Mouse (Mus musculus) small intestine, adult 2 months (tissue): Measurements from ENCODE around the gene Vrtn. TPM values are rescaled to one million over a fixed set of nuclear protein-coding genes. Genes with fewer than 3 reads are reported as not detected.

Experiments
- H3K27ac ChIP-seq: fragments of 200-500 bp; 2 replicates; pipeline ENCODE4 v1.5.1; 2012; ENCODE audit warnings: low read depth, low read length, control low read depth, inconsistent platforms; ENCODE audit not compliant: insufficient read depth
- H3K27me3 ChIP-seq: fragments of 200-500 bp; 2 replicates; pipeline ENCODE4 v1.6.1; 2012; ENCODE audit warnings: mild to moderate bottlenecking, moderate library complexity, low read length, inconsistent platforms; ENCODE audit not compliant: control insufficient read depth, insufficient read depth
- H3K36me3 ChIP-seq: fragments of 200-500 bp; 2 replicates; pipeline ENCODE4 v1.6.1; 2012; ENCODE audit warnings: mild to moderate bottlenecking, low read length, control low read depth, inconsistent platforms; ENCODE audit not compliant: control insufficient read depth, insufficient read depth
- H3K4me1 ChIP-seq: fragments of 200-500 bp; 2 replicates; pipeline ENCODE4 v1.6.1; 2012; ENCODE audit warnings: low read length, inconsistent platforms, mixed read lengths; ENCODE audit not compliant: control insufficient read depth, insufficient read depth, insufficient read length
- H3K4me3 ChIP-seq: fragments of 200-500 bp; 2 replicates; pipeline ENCODE4 v1.5.1; 2012; ENCODE audit warnings: low read depth, mild to moderate bottlenecking, control low read depth, inconsistent platforms, low read length, moderate library complexity
- CTCF ChIP-seq: fragments of 200-500 bp; IDR thresholded peaks from 2 replicates; pipeline ENCODE4 v1.5.1; 2012; ENCODE audit warnings: low read depth, mild to moderate bottlenecking, control low read depth, inconsistent platforms, low read length, moderate library complexity, mixed read lengths; ENCODE audit not compliant: insufficient replicate concordance, insufficient read length; ENCODE audit errors: extremely low read depth
- POLR2A ChIP-seq: fragments of 200-500 bp; IDR thresholded peaks from 2 replicates; pipeline ENCODE4 v1.6.1; 2012; ENCODE audit warnings: low read depth, mild to moderate bottlenecking, control low read depth, inconsistent platforms, low read length, moderate library complexity
- WGBS: fragments of 180-500 bp; shearing (Covaris S2); methylation state at CpG from one replicate; pipeline ENCODE4 v1.1.7; 2018; 5-methylcytosine and 5-hydroxymethylcytosine counted together
- polyA plus RNA-seq: library from polyadenylated mRNA; depleted of rRNA; stranded (reverse); fragments of >200 nt; gene quantifications from 2 replicates; pipeline ENCODE4 v1.2.3, GENCODE M21; 2012; rRNA removed

The Vrtn gene
- not detected in 2 replicates for polyA plus RNA-seq

- no peaks in the 10 kb centered on the region for H3K36me3 ChIP-seq
- H3K27ac ChIP-seq: no peak within 1 kb of the TSS
- no peaks in the 10 kb centered on the region for H3K4me1 ChIP-seq
- TF ChIP-seq POLR2A (no peak), CTCF (no peak)
- no peak within 1 kb of the TSS for H3K4me3 ChIP-seq
- WGBS: 17% methylated on average over 9 of the region's 9 CpGs
- peaks cover 37% of the 10 kb centered on the region for H3K27me3 ChIP-seq
Measured at GRCm38 (mm10) chr12:84640654-84641053, at the start of gene Vrtn. TSS of gene Vrtn (plus strand) at chr12:84641019.

GRCm38 (mm10) chr12:84598324-84598723 is 42.5 kb upstream of the Vrtn start:
- Histone ChIP-seq H3K36me3 (peaks cover 14% of the 10 kb centered on the region), H3K4me1 (no peaks in the 10 kb centered on the region), H3K4me3 (no peak overlapping the region), H3K27ac (no peak overlapping the region), H3K27me3 (no peaks in the 10 kb centered on the region)
- 28% methylated on average over 8 of the region's 8 CpGs for WGBS
- TF ChIP-seq CTCF: no peak

- 84% methylated on average over 6 of the region's 7 CpGs for WGBS
- H3K27me3 ChIP-seq: no peaks in the 10 kb centered on the region
- no peaks in the 10 kb centered on the region for H3K4me1 ChIP-seq
- no peak overlapping the region for H3K4me3 ChIP-seq
- H3K27ac ChIP-seq: no peak overlapping the region
- TF ChIP-seq CTCF (no peak), POLR2A (no peak)
- H3K36me3 ChIP-seq: peaks cover 44% of the 10 kb centered on the region
Measured at GRCm38 (mm10) chr12:84604001-84604400, 36.8 kb upstream of the Vrtn start.

- Histone ChIP-seq H3K4me1 (no peaks in the 10 kb centered on the region), H3K27ac (no peak overlapping the region), H3K27me3 (no peaks in the 10 kb centered on the region), H3K36me3 (peaks cover 44% of the 10 kb centered on the region), H3K4me3 (no peak overlapping the region)
- WGBS: 83% methylated on average over 7 of the region's 7 CpGs
- TF ChIP-seq CTCF (peak; percentile 39; the same call in 1 of the 2 replicates), POLR2A (no peak)
Measured at GRCm38 (mm10) chr12:84605860-84606259, 35.0 kb upstream of the Vrtn start.

- no peak overlapping the region for H3K27ac ChIP-seq
- 90% methylated on average over 10 of the region's 10 CpGs for WGBS
- TF ChIP-seq CTCF: no peak
- no peak for TF ChIP-seq POLR2A
Measured at GRCm38 (mm10) chr12:84611718-84612117, 29.1 kb upstream of the Vrtn start.

GRCm38 (mm10) chr12:84612518-84612917 is 28.3 kb upstream of the Vrtn start:
- Histone ChIP-seq H3K4me3 (no peak overlapping the region), H3K36me3 (peaks cover 6% of the 10 kb centered on the region), H3K4me1 (peaks cover 12% of the 10 kb centered on the region; the same call in 1 of the 2 replicates), H3K27me3 (no peaks in the 10 kb centered on the region), H3K27ac (no peak overlapping the region)
- 43% methylated on average over 8 of the region's 8 CpGs for WGBS
- TF ChIP-seq CTCF (no peak), POLR2A (no peak)

More at GRCm38 (mm10) chr12:84611718-84612117, 29.1 kb upstream of the Vrtn start:
- Histone ChIP-seq H3K36me3 (peaks cover 9% of the 10 kb centered on the region), H3K4me1 (peaks cover 12% of the 10 kb centered on the region; the same call in 1 of the 2 replicates), H3K4me3 (no peak overlapping the region), H3K27me3 (no peaks in the 10 kb centered on the region)

- Histone ChIP-seq H3K4me1 (peaks cover 12% of the 10 kb centered on the region; the same call in 1 of the 2 replicates), H3K4me3 (peak overlapping the region; percentile 60), H3K36me3 (peaks cover 4% of the 10 kb centered on the region), H3K27me3 (no peaks in the 10 kb centered on the region), H3K27ac (peak overlapping the region; percentile 20)
- TF ChIP-seq POLR2A (peak; percentile 23; the same call in 1 of the 2 replicates), CTCF (no peak)
- WGBS: 69% methylated on average over 11 of the region's 11 CpGs
Measured at GRCm38 (mm10) chr12:84614001-84614400, 26.8 kb upstream of the Vrtn start.
